Mouse (Mus musculus) embryonic fibroblast, embryonic 13.5 days (primary cell): ENCODE data around the gene Siah2.

ENCODE experiments used
- CTCF ChIP-seq: IDR thresholded peaks from 2 replicates; pipeline ENCODE4 v1.5.1; 2011; ENCODE audit warnings: mild to moderate bottlenecking, control low read depth, low read length, moderate library complexity, borderline replicate concordance; ENCODE audit not compliant: insufficient read depth
- POLR2A ChIP-seq: IDR thresholded peaks from 2 replicates; pipeline ENCODE4 v1.6.1; 2011; ENCODE audit warnings: low read depth, mild to moderate bottlenecking, control low read depth, low read length, moderate library complexity

DNA sequence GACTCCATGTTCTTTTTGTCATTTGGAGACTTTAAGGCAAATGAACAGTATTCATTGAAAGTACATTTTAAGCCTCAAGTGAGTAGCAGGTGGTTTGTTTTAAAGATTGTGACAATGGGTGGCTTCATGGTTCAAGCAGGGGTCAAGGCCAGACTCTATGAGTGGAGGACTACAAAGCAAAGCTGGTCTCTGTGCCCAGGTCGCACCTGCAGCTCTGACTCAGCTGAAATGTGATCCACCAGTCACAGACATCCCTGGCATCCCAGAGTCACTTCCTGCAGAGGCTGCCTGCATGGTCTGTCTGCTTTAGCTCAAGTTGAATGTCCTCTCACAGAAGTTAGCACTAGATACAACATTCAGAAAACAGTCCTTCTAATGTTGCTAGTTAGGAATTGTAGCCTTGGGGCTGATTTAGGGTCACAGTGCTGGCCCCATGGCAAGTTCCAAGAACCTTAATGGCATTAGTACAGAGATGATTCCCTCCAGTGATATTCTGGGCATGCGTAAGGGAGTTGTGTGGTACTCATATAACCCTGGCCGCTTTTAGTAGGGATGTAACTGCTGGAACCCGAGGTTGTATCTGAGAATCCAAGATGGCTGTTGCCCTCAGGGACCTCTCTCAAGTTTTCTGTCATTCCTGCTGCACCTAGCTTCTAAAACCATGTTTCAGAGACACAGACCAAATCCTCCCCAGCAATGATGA, 19.6 kb downstream of the Siah2 start:
- TF ChIP-seq POLR2A (no peak), CTCF (no peak)
